ENCODE assay signal across 29 mouse cellular contexts in genomic region chr1:39819596-39819995, GRCm38 (mm10). TPM values are rescaled to one million over a fixed set of nuclear protein-coding genes. Genes with fewer than 3 reads are reported as not detected.
A peak's percentile ranks its signal among the peaks of the same experiment; 100 is the strongest.
DNase-seq lines count a peak whose midpoint lies in the region; ATAC-seq and TF ChIP-seq lines count a peak whose summit lies in the region.
"Had no signal": no experiment of that assay in that cellular context is flagged by ENCODE, and none has a peak within 500 bp of the region (broad histone marks: within the 10 kb centered on the region; RNA-seq: fewer than 3 reads in every experiment).

No protein-coding gene starts in this region.

- no peak for ATAC-seq in kidney, postnatal 0 days (replicated peaks; ENCODE audit: low FRiP score, low read depth)
- ATAC-seq: CD4-positive, CD25-positive, alpha-beta regulatory T cell, adult 4 months; forebrain, embryonic 15.5 days; intestine, postnatal 0 days had no signal

- no peak for TF ChIP-seq CTCF in kidney, postnatal 0 days (IDR thresholded peaks at IDR 0.05; ENCODE audit: low read depth)
- TF ChIP-seq CTCF in kidney, adult 2 months (conservative IDR thresholded peaks at IDR 0.05; ENCODE audit: insufficient read depth, insufficient read length, low read depth, low read length), result no peak

- no peak overlapping the region for H3K9ac ChIP-seq in kidney, postnatal 0 days (ENCODE audit: low read depth, low read length)
- H3K9ac ChIP-seq: embryonic facial prominence, embryonic 13.5 days; forebrain, embryonic 12.5 days; forebrain, embryonic 15.5 days; hindbrain, embryonic 12.5 days; hindbrain, embryonic 15.5 days had no signal

- no peaks in the 10 kb centered on the region for H3K4me1 ChIP-seq in kidney, postnatal 0 days (replicated peaks; ENCODE audit: insufficient read depth, low read length)
- no peaks in the 10 kb centered on the region for H3K4me1 ChIP-seq in kidney, adult 2 months (ENCODE audit: control insufficient read depth, insufficient read depth, low read length)
- H3K4me1 ChIP-seq: embryonic facial prominence, embryonic 13.5 days; forebrain, embryonic 15.5 days; hindbrain, embryonic 15.5 days had no signal

- H3K36me3 ChIP-seq in kidney, postnatal 0 days (ENCODE audit: insufficient read depth, low read length), result no peaks in the 10 kb centered on the region
- H3K36me3 ChIP-seq in kidney, adult 2 months (ENCODE audit: control insufficient read depth, insufficient read depth, low read length), result no peaks in the 10 kb centered on the region
- H3K36me3 ChIP-seq: embryonic facial prominence, embryonic 10.5 days; embryonic facial prominence, embryonic 13.5 days; forebrain, embryonic 12.5 days; forebrain, embryonic 15.5 days; hindbrain, embryonic 12.5 days; hindbrain, embryonic 15.5 days had no signal

- no peak overlapping the region for H3K27ac ChIP-seq in kidney, postnatal 0 days
- H3K27ac ChIP-seq in kidney, adult 2 months (ENCODE audit: insufficient read depth, low read depth, low read length), result no peak overlapping the region
- H3K27ac ChIP-seq: embryonic facial prominence, embryonic 10.5 days; embryonic facial prominence, embryonic 13.5 days; forebrain, embryonic 12.5 days; forebrain, embryonic 15.5 days; heart, adult 2 months; hindbrain, embryonic 12.5 days; hindbrain, embryonic 15.5 days had no signal

- DNase-seq in adrenal gland, postnatal 14 days, result peak; percentile 45
- DNase-seq in adrenal gland, adult 8-10 months, result no peak
- peak; percentile 6 for DNase-seq in kidney, postnatal 0 days (ENCODE audit: low spot score)
- no peak for DNase-seq in kidney, adult 2 months
- peak; percentile 10 for DNase-seq in adrenal gland, postnatal 25 days
- no peak for DNase-seq in T-cell, adult 2 months (ENCODE audit: low spot score)
- DNase-seq: cerebellum, adult 11-12 months; cerebellum, adult 8-10 months; cerebellum, postnatal 36 days; embryo, embryonic 11 days; gastrocnemius, postnatal 25 days; heart, adult 2 months had no signal

- TF ChIP-seq POLR2A in kidney, adult 2 months (IDR thresholded peaks at IDR 0.05; ENCODE audit: low read depth, low read length), result no peak

- H3K27me3 ChIP-seq in kidney, postnatal 0 days (ENCODE audit: insufficient read depth, low read length), result no peaks in the 10 kb centered on the region
- no peaks in the 10 kb centered on the region for H3K27me3 ChIP-seq in kidney, adult 2 months (replicated peaks; ENCODE audit: control insufficient read depth, insufficient read depth, low read length)
- H3K27me3 ChIP-seq: embryonic facial prominence, embryonic 13.5 days; forebrain, embryonic 12.5 days; forebrain, embryonic 15.5 days; hindbrain, embryonic 12.5 days; hindbrain, embryonic 15.5 days had no signal

- 69% methylated on average over 10 of the region's 10 CpGs for WGBS in kidney, postnatal 0 days
- WGBS in kidney, adult 2 months, result 64% methylated on average over 10 of the region's 10 CpGs

- H3K9me3 ChIP-seq in kidney, postnatal 0 days (replicated peaks; ENCODE audit: low read length), result no peaks in the 10 kb centered on the region
- H3K9me3 ChIP-seq: embryonic facial prominence, embryonic 10.5 days; embryonic facial prominence, embryonic 13.5 days; forebrain, embryonic 12.5 days; forebrain, embryonic 15.5 days; hindbrain, embryonic 12.5 days; hindbrain, embryonic 15.5 days had no signal

- no peak overlapping the region for H3K4me2 ChIP-seq in kidney, postnatal 0 days (ENCODE audit: low read length)
- H3K4me2 ChIP-seq: embryonic facial prominence, embryonic 13.5 days; forebrain, embryonic 12.5 days; forebrain, embryonic 15.5 days; heart, embryonic 11.5 days; hindbrain, embryonic 12.5 days; hindbrain, embryonic 15.5 days had no signal

- H3K4me3 ChIP-seq in kidney, postnatal 0 days (replicated peaks; ENCODE audit: low read depth, low read length), result no peak overlapping the region
- H3K4me3 ChIP-seq in kidney, adult 2 months (ENCODE audit: insufficient read depth, low read depth, low read length), result no peak overlapping the region
- H3K4me3 ChIP-seq: embryonic facial prominence, embryonic 10.5 days; embryonic facial prominence, embryonic 13.5 days; erythroblast, embryonic 14.5 days; forebrain, embryonic 12.5 days; forebrain, embryonic 15.5 days; heart, adult 2 months; hindbrain, embryonic 12.5 days; hindbrain, embryonic 15.5 days had no signal

RNA-seq across cellular contexts. Expression of gene Gm3646, which starts 14.5 kb away (rescaled TPM):
- total RNA-seq in adrenal gland, postnatal 14 days (2021), result not detected in 2 replicates
- not detected for total RNA-seq in adrenal gland, adult 8-10 months (2022)
- not detected in 2 replicates for polyA plus RNA-seq in kidney, postnatal 0 days (2015; fragmentation: Nextera tagmentation; extraction: Ambion mirVana)
- not detected in 2 replicates for polyA plus RNA-seq in kidney, adult 2 months (2012; rRNA removed)
- not detected in 2 replicates for total RNA-seq in adrenal gland, postnatal 25 days (2021)
- total RNA-seq: adrenal gland, postnatal 36 days; gastrocnemius, adult 8-10 months; hematopoietic stem cell, adult 5-6 weeks; MEL had no signal
- polyA plus RNA-seq: CD4-positive, CD25-positive, alpha-beta regulatory T cell, adult 4 months; cortical plate, adult 2 months; embryonic facial prominence, embryonic 10.5 days; embryonic facial prominence, embryonic 13.5 days; erythroblast, embryonic 14.5 days; forebrain, embryonic 12.5 days; forebrain, embryonic 15.5 days; gonadal fat pad, adult 2 months; hindbrain, embryonic 12.5 days; hindbrain, embryonic 15.5 days; intestine, embryonic 14.5 days; intestine, postnatal 0 days had no signal

Comparison
In these comparisons a context has a peak if more than half of its experiments do, and no peak if none do; other contexts are left out.
1. DNase-seq: peak in adrenal gland, postnatal 14 days (single experiment), kidney, postnatal 0 days (single experiment) and adrenal gland, postnatal 25 days (single experiment); none in adrenal gland, adult 8-10 months (single experiment), kidney, adult 2 months (single experiment) and T-cell, adult 2 months (single experiment).